Mouse (Mus musculus): ENCODE data around the gene Nfic. TPM values are rescaled to one million over a fixed set of nuclear protein-coding genes. Genes with fewer than 3 reads are reported as not detected.

Gene Nfic
- polyA plus RNA-seq, 1 experiment = 31.8 TPM

DNA sequence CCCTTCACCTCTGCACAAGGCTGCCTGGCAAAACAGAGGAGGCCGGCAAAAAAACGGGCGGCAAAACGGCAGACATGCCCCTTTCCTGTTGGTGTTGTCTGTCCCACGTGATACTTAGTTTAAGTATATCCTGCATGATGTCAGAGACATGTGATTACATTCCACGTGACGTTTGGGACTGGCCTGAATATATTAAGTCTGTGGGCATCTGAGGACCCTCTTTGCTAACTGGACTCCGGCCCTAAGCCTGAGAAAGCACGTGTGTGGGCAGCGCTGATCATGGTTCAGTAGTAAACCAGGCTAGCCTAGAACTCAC is 54.3 kb downstream of the Nfic start:
- Histone ChIP-seq H3K4me3 (ENCODE audit: insufficient read depth, low read length) (peak overlapping the region; percentile 35), H3K27ac (ENCODE audit: insufficient read depth, low read depth, low read length) (peak overlapping the region; percentile 98), H3K4me1 (ENCODE audit: control insufficient read depth, insufficient read depth, low read length) (peaks cover 36% of the 10 kb centered on the region)
- TF ChIP-seq POLR2A (IDR thresholded peaks at IDR 0.05; ENCODE audit: borderline replicate concordance, low read depth, low read length) = no peak
- TF ChIP-seq CTCF (IDR thresholded peaks at IDR 0.05; ENCODE audit: low read depth, low read length) = no peak

- H3K4me1 ChIP-seq (ENCODE audit: control insufficient read depth, insufficient read depth, low read length) = peaks cover 31% of the 10 kb centered on the region
- H3K27ac ChIP-seq (ENCODE audit: insufficient read depth, low read depth, low read length) = peak overlapping the region; percentile 98
- peak overlapping the region; percentile 32 for H3K4me3 ChIP-seq (ENCODE audit: insufficient read depth, low read length)
- TF ChIP-seq POLR2A (IDR thresholded peaks at IDR 0.05; ENCODE audit: borderline replicate concordance, low read depth, low read length) = no peak
- TF ChIP-seq CTCF (IDR thresholded peaks at IDR 0.05; ENCODE audit: low read depth, low read length) = 0 out of 2 replicates have a peak, but pooled peaks have one; percentile 8
Measured at GRCm38 (mm10) chr10:81400371-81401204, 54.8 kb downstream of the Nfic start.

GRCm38 (mm10) chr10:81399798-81400308 is 55.6 kb downstream of the Nfic start:
- TF ChIP-seq POLR2A (IDR thresholded peaks at IDR 0.05; ENCODE audit: borderline replicate concordance, low read depth, low read length) (no peak), CTCF (IDR thresholded peaks at IDR 0.05; ENCODE audit: low read depth, low read length) (no peak)
- peaks cover 26% of the 10 kb centered on the region for H3K4me1 ChIP-seq (ENCODE audit: control insufficient read depth, insufficient read depth, low read length)
- H3K27ac ChIP-seq (ENCODE audit: insufficient read depth, low read depth, low read length) = no peak overlapping the region
- H3K4me3 ChIP-seq (ENCODE audit: insufficient read depth, low read length) = peak overlapping the region; percentile 32

- H3K4me3 ChIP-seq (ENCODE audit: insufficient read depth, low read length) = no peak overlapping the region
- H3K4me1 ChIP-seq (ENCODE audit: control insufficient read depth, insufficient read depth, low read length) = peaks cover 20% of the 10 kb centered on the region
- no peak overlapping the region for H3K27ac ChIP-seq (ENCODE audit: insufficient read depth, low read depth, low read length)
- TF ChIP-seq POLR2A (IDR thresholded peaks at IDR 0.05; ENCODE audit: borderline replicate concordance, low read depth, low read length) (no peak), CTCF (IDR thresholded peaks at IDR 0.05; ENCODE audit: low read depth, low read length) (no peak)
Measured at GRCm38 (mm10) chr10:81399296-81399695, 56.1 kb downstream of the Nfic start.

GRCm38 (mm10) chr10:81396749-81397148 is 58.7 kb downstream of the Nfic start:
- H3K27ac ChIP-seq (ENCODE audit: insufficient read depth, low read depth, low read length) = no peak overlapping the region
- H3K4me1 ChIP-seq (ENCODE audit: control insufficient read depth, insufficient read depth, low read length) = peaks cover 13% of the 10 kb centered on the region
- TF ChIP-seq POLR2A (IDR thresholded peaks at IDR 0.05; ENCODE audit: borderline replicate concordance, low read depth, low read length) = no peak
- TF ChIP-seq CTCF (IDR thresholded peaks at IDR 0.05; ENCODE audit: low read depth, low read length) = no peak
- H3K4me3 ChIP-seq (ENCODE audit: insufficient read depth, low read length) = no peak overlapping the region

DNA sequence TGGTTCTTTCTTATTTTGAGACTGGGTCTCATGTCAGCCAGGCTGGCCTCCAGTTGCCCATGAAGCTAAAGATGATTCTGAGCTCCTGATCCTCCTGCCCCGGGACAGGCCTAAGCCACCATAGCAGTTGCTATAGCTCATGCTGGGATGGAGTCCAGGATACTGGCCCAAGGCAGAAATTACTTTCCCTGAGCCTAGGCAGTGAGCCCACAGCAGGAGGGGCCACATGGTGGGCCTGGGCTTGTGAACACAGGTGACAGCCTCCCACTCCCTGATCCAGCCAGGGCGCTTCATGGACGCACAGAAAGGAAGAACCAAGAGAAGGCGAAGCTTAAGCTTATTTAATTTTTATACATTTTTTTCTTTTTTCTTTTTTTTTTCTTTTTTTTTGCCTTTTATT is 59.6 kb downstream of the Nfic start:
- TF ChIP-seq CTCF (IDR thresholded peaks at IDR 0.05; ENCODE audit: low read depth, low read length) = no peak
- TF ChIP-seq POLR2A (IDR thresholded peaks at IDR 0.05; ENCODE audit: borderline replicate concordance, low read depth, low read length) = no peak
- Histone ChIP-seq H3K4me1 (ENCODE audit: control insufficient read depth, insufficient read depth, low read length) (peaks cover 6% of the 10 kb centered on the region), H3K27ac (ENCODE audit: insufficient read depth, low read depth, low read length) (no peak overlapping the region)

DNA sequence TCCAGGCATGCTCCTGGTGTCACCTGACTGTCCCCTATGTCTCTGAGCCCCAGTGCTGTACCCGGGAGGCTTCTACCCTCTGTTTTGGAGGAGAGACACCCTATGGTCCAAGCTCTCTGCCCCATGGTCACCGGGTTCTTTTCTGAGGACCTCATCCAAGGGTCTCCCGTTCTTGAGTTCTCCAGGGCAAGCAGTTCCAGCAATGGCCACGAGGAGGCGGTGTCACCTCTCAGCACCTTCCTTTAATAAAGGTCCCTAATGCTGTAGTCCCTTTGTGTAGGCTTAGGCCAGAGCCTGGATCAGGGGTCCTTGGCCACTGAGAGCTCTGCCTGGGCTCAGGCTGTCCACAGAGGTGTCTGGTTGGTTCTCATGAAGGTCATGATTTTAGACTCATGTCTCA is 60.3 kb downstream of the Nfic start:
- TF ChIP-seq POLR2A (IDR thresholded peaks at IDR 0.05; ENCODE audit: borderline replicate concordance, low read depth, low read length) (no peak), CTCF (IDR thresholded peaks at IDR 0.05; ENCODE audit: low read depth, low read length) (peak; percentile 84)
- Histone ChIP-seq H3K4me3 (ENCODE audit: insufficient read depth, low read length) (no peak overlapping the region), H3K4me1 (ENCODE audit: control insufficient read depth, insufficient read depth, low read length) (peaks cover 4% of the 10 kb centered on the region), H3K27ac (ENCODE audit: insufficient read depth, low read depth, low read length) (no peak overlapping the region)

More for the DNA sequence above, 59.6 kb downstream of the Nfic start:
- no peak overlapping the region for H3K4me3 ChIP-seq (ENCODE audit: insufficient read depth, low read length)

DNA sequence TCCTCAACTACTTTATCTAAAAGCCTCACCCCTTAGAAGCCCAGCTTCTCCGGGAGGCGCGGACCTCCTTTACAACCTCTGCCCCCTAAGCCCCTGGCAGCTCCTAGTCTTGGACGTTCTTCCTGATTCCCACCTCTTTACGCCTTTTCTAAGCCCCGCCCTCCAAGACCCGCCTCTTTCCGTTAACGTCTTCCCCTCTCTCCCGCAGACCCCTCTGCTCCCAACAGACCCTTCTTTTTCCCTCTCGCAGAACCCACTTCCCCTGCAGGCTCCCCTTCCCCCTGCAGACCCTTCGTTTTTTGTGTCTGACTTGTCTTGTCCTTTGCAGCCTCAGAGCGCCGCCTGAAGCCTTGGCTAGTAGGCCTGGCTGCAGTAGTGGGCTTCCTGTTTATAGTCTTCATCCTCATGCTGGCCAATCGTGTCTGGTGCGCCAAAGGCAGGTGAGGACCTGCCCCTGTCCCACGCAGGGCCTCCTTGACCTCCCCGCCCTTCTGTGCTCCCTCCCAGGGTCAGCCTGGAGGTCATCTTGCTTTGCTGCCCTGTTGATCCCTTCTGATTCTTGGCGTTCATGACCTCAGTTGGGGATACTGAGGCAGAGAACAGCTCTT is 61.9 kb downstream of the Nfic start:
- no peak overlapping the region for H3K27ac ChIP-seq (ENCODE audit: insufficient read depth, low read depth, low read length)
- no peak for TF ChIP-seq CTCF (IDR thresholded peaks at IDR 0.05; ENCODE audit: low read depth, low read length)
- peaks cover 18% of the 10 kb centered on the region for H3K4me1 ChIP-seq (ENCODE audit: control insufficient read depth, insufficient read depth, low read length)
- no peak overlapping the region for H3K4me3 ChIP-seq (ENCODE audit: insufficient read depth, low read length)

DNA sequence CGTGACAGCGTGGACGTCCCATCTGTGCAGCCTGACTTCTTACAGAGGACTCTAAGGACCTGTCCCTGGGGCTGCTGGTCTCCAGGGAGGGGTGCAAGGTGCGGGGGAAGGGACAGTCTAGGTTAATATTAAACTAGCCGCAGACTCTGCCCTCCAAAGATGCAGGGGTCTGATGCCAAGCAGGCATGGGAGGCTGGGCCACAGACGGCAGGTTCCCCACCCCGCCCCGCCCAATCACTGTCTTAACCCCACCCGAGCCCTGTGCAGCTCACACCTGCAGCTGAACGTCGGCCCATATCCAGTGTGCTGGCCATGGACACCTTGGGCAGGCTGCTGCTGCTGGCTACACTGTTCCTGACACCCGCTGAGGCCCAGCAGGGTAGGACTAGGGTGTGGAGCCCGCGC is 62.7 kb downstream of the Nfic start, which contains the start of gene Smim24:
Smim24 (plus strand) TSS at position 271 of the 405 bp plus-strand sequence.
- TF ChIP-seq POLR2A (IDR thresholded peaks at IDR 0.05; ENCODE audit: borderline replicate concordance, low read depth, low read length) (no peak), CTCF (IDR thresholded peaks at IDR 0.05; ENCODE audit: low read depth, low read length) (no peak)
- Histone ChIP-seq H3K27ac (ENCODE audit: insufficient read depth, low read depth, low read length) (no peak within 1 kb of the TSS), H3K4me1 (ENCODE audit: control insufficient read depth, insufficient read depth, low read length) (peaks cover 21% of the 10 kb centered on the region), H3K4me3 (ENCODE audit: insufficient read depth, low read length) (no peak within 1 kb of the TSS)

DNA sequence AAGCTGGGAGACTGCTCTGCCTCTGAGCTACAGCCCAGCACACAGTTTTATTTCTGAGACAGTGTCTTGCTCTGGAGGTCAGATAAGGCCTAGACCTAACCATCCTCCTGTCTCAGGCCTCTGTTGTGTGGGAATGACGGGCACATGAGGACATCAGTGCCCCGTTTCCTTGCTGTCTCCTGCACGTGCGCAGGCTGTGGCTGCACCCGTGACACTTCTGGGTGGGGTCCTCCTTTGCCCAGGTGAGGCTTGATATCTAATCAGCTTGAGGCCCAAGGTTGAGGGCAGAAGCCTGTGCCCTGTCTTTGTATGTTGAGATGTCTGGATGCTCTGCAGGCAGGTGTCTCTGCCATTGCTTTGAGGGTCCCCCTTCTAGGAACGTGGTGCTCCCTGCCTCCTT is 63.2 kb downstream of the Nfic start:
- TF ChIP-seq CTCF (IDR thresholded peaks at IDR 0.05; ENCODE audit: low read depth, low read length) = no peak
- no peak for TF ChIP-seq POLR2A (IDR thresholded peaks at IDR 0.05; ENCODE audit: borderline replicate concordance, low read depth, low read length)
- no peak overlapping the region for H3K4me3 ChIP-seq (ENCODE audit: insufficient read depth, low read length)

More for the DNA sequence above, 63.2 kb downstream of the Nfic start:
- H3K4me1 ChIP-seq (ENCODE audit: control insufficient read depth, insufficient read depth, low read length) = peaks cover 21% of the 10 kb centered on the region
- no peak overlapping the region for H3K27ac ChIP-seq (ENCODE audit: insufficient read depth, low read depth, low read length)
